Mouse (Mus musculus): Measurements from ENCODE around the gene Gm45717.

Gene Gm45717

DNA sequence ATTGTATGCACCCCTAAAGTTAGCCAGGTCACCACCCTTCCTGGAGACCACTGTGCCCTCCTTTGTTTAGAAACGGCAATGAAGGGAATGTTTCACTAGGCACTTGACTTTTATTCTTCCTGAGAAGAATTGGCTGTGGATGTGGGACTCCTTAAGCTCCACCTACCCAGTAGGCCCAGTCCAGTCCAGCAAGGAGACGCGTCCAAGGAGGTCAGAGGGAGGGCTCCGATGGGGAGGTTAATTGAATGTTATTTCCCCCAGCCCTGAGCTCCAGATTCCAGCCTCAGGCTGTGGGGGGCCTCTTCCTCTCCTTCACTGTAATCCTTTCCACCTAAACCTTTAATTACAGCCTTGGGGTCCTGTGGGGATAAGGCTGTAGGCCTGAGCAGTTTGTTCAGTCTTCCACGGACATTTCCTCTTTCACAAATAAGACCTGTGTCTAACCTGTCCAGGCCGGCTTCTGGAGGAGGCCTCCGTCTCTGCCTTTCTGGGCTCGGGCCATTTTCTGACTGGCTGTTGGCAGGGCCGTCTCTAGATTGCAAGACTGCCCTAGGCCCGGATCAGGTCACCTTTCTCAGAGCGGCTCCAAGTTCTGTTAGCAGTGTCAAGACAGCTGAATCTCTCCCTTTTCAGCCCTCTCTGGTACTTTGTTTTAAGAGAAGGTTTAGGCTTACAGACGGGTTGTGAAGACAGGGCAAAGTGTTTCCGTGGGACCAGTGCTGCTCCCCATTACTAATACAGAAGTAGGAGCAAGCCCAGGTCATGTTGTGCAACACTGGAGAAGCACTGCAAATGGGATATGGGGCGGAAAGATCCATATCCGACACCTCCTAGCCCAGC is 53.5 kb downstream of the Gm45717 start:
- DNase-seq: no peak

DNA sequence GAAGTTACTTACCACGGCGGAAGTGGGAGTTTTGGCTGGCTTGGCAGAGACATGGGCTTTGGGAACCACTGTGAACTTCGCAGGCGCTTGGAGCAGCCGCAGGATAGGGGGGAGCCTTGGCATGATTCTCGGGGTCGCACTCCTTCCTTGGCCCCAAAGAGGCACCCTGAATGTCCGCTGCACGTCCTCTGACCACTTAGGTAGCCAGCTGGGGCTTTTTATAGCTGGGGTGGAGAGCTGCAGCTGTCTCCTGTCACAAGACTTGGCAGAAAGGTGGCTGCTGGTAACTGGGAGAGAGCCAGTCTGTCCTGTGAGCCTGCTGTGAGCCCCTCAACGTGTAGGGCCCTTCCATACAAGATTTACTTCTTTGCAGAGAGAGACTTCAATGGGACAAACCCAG is 55.5 kb downstream of the Gm45717 start, which contains the start of gene Cox8b:
Gene Cox8b (minus strand): TSS at position 227 of the 400 bp plus-strand sequence.
- no peak for DNase-seq
